Mouse (Mus musculus): ENCODE results near the gene Ppp1r16b. TPM values are rescaled to one million over a fixed set of nuclear protein-coding genes. Genes with fewer than 3 reads are reported as not detected.
"Not testable (repeated sequence)": the region's sequence is repeated elsewhere in the genome, so short reads cannot be mapped to it uniquely, and the experiment has no call there.

The Ppp1r16b gene
- total RNA-seq, 2 experiments from 2014 or later = 135 to 138 TPM

DNA sequence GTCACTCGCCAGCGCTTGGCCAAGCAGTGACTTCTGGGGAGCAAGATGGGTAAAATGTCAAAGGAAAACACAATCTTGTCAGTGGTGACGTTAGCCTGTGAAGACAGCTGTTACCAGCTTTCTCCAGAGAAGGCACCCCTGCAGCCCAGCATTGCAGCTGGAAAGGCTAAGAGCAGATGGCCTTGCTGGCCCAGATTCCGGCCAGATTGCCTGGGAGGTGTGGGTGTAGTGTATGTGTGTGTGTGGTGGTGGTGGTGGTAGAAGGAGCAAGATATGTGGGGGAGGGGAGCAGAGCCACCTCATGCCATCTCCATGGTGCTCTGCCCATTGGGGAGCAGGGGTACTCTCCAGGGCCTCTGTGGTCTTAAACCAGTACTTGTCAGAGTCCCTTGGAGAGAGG lies 67.9 kb downstream of the Ppp1r16b start:
- H3K4me3 ChIP-seq = no peak overlapping the region
- DNase-seq (ENCODE audit: extremely low spot score in 1 of 2, low spot score in 2 of 2) = no peak
- H3K27ac ChIP-seq = peak overlapping the region; percentile 81
- TF ChIP-seq CTCF (IDR thresholded peaks at IDR 0.05) = no peak
- intact Hi-C loops (cut with DNase I) = no loop called here

DNA sequence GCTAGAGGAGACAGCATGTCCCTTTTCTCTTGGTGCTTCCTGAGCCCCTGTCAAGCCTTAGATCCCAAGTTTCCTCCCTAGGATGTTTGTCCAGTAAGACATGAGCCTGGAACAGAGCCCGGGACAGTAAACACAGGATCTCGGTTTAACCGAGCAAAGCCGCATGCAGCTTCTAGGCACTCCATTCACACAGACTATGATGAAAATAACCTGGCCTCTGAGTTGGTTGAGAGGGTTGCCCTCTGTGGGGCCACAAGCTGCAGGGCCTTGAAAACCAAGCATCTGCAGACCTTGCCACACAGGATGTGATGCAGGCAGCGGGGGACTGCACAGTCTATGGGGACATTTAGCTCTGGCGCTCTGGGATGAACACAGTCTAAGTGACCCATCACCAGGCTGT lies 68.7 kb downstream of the Ppp1r16b start:
- TF ChIP-seq CTCF (IDR thresholded peaks at IDR 0.05) = no peak
- peak overlapping the region; percentile 81 for H3K27ac ChIP-seq
- intact Hi-C loops (cut with DNase I) = loop anchor here (2.0 kb wide), 1 partner anchor 45 kb away; no protein-coding TSS in a partner anchor
- no peak for DNase-seq (ENCODE audit: extremely low spot score in 1 of 2, low spot score in 2 of 2)
- H3K4me3 ChIP-seq = no peak overlapping the region

DNA sequence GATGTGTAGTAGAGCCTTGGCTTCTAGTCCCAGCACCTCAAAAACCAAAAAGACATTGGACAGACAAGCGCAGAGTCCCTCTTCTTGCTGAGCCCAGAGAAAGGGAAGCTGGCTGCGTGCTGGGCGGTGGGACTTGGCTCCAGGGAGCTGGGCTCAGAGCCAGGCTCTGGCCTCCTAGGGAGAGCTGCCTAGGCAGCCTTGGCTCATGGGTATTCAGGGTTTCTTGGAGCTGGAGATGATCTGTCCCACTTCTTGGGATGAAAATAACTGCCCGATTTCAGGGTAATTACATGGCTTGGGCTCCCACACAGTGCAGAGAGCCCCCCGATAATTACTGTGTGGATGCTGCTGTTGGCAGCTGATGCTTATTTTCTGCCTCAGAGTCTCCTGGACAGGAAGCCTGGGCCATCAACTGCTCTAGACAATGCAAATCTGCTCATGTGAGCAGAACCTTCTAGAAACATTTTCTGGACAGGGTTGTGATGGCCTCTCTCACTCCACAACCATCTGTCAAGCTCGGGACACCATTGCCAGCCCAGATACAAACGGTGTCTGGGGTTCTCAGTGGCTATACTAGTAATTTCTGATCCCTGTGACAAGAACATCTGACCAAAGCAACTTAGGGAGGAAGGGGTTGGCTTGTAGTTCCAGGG lies 69.4 kb downstream of the Ppp1r16b start:
- intact Hi-C loops (cut with DNase I) = loop anchor here (2.0 kb wide), 1 partner anchor 46 kb away; no protein-coding TSS in a partner anchor
- no peak overlapping the region for H3K4me3 ChIP-seq
- peak overlapping the region; percentile 81 for H3K27ac ChIP-seq
- TF ChIP-seq CTCF (IDR thresholded peaks at IDR 0.05) = no peak
- peak in 1 of 2 experiments; percentile 56 for DNase-seq (ENCODE audit: extremely low spot score in 1 of 2, low spot score in 2 of 2)

DNA sequence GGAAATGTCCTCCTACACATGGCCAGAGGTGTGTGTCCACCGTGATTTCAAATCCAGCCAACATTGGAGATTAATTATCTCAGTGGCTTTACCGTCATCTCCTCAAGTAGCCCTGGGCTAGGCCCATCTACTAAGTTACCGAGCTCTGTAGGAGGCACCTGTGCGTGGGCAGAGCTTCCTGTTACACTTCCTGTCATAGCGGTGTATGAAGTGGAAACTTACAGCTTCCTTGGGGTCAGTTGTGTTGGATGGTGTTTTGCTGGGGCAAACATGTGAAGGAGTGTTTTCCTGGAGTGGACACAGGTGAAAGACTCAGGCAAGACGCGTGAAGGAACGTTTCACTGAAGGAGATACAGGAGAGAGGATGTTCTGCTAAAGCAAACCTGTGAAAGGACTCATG lies 70.1 kb downstream of the Ppp1r16b start:
- no peak for DNase-seq (ENCODE audit: extremely low spot score in 1 of 2, low spot score in 2 of 2)
- peak overlapping the region; percentile 81; the same call in 1 of the 2 replicates for H3K27ac ChIP-seq
- intact Hi-C loops (cut with DNase I) = loop anchor here (2.0 kb wide), 1 partner anchor 47 kb away; no protein-coding TSS in a partner anchor
- TF ChIP-seq CTCF (IDR thresholded peaks at IDR 0.05) = no peak
- H3K4me3 ChIP-seq = no peak overlapping the region

DNA sequence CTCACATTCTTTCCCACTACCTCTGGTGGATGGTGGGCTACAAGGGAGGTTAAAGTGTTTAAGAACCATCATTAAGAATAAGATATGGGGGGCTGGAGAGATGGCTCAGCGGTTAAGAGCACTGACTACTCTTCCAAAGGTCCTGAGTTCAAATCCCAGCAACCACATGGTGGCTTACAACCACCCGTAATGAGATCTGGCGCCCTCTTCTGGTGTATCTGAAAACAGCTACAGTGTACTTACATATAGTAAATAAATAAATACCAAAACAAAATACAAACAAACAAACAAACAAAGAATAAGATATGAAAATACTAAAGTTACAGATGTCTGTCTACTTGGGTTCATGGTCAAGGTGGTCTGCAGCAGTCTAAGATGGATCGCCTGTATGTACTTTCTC lies 71.0 kb downstream of the Ppp1r16b start:
- H3K4me3 ChIP-seq; intact Hi-C loops (cut with DNase I); H3K27ac ChIP-seq; DNase-seq (ENCODE audit: extremely low spot score in 1 of 2, low spot score in 2 of 2): not testable (repeated sequence)
- peak; percentile 27 for TF ChIP-seq CTCF (IDR thresholded peaks at IDR 0.05)

DNA sequence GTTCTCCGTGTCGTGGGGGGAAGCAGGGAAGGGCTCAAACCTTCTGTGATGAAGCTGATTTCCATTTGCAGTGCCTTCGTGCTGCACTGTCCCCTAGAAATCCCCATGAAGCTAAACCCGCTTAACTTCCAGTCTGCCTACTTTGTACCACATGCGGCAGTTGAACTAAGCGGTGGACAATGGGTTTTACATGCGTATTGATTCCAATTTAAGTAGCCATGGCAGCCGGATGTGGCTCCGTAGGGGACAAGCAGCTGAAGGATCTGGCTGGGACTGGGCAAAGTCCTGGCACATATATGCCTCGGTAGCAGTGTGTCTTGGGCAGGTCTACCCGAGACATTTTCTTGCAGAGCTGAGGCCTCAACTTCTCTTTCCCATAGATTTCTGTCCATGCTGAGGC lies 73.4 kb downstream of the Ppp1r16b start:
- Histone ChIP-seq H3K4me3 (no peak overlapping the region), H3K27ac (peak overlapping the region; percentile 69)
- TF ChIP-seq CTCF (IDR thresholded peaks at IDR 0.05) = no peak
- intact Hi-C loops (cut with DNase I) = no loop called here
- DNase-seq (ENCODE audit: extremely low spot score in 1 of 2, low spot score in 2 of 2) = no peak

DNA sequence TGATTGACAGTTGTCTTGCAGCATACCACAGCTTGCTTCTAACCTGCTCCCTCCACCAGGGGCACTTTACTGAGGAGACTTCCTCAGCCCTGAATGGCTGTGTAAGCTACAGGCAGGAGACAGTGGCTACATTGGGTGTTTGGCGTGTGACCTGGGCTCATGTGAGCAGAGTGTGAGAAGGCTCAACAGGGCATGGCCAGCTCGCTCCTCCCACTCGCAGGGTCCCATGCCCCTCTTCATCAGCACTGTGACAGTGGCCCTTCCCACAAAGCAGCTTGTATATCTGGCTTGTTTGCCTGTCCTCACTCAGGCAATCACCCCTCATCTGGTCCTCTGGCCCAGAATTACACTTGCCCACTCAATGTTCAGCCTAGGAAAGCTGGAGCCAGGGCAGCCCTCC lies 73.9 kb downstream of the Ppp1r16b start:
- DNase-seq (ENCODE audit: extremely low spot score in 1 of 2, low spot score in 2 of 2) = no peak
- Histone ChIP-seq H3K27ac (peak overlapping the region; percentile 69), H3K4me3 (no peak overlapping the region)
- intact Hi-C loops (cut with DNase I) = no loop called here
- no peak for TF ChIP-seq CTCF (IDR thresholded peaks at IDR 0.05)

DNA sequence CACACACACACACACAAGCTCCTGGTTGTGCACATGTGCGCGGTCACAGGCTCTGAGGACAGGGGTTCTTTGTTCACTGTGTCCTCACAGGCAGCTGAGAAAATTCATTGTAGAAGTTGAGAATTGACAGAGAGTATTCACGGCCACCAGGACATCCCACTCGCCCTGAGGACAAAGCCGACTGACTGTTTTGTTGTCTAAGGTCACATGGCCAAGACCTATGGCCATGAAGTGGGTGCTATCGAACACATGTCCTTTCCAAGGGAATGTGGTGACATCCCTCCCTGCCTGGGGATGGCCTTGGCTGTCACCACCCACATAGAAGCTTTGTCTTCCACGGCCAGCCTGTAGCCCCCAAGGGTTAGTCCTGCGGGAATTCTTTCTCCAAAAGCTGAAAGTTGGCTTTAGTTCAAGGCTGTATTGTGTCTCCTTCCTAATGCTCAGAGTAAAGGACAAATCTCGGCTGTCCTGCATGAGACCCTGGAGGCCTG lies 75.9 kb downstream of the Ppp1r16b start:
- intact Hi-C loops (cut with DNase I) = loop anchor here (10.0 kb wide), 1 partner anchor 196 kb away; no protein-coding TSS in a partner anchor
- DNase-seq (ENCODE audit: extremely low spot score in 1 of 2, low spot score in 2 of 2) = no peak

DNA sequence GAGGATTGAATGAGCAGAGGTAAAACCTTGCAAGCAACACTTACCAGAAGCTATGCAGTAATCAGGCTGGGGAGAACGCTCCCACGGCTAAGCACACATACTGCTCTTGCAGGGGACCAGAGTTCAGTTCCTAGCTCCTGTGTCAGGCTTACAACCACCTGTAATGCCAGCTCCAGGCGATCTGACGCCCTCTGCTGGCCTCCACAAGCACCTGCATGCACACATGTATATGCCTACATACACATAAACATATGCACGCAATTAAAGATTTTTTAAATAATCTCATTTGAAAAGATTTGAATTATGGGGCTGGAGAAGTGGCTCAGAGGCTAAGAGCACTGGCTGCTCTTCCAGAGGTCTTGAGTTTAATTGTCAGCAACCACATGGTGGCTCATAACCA lies 77.2 kb downstream of the Ppp1r16b start:
- no peak for DNase-seq (ENCODE audit: extremely low spot score in 1 of 2, low spot score in 2 of 2)
- TF ChIP-seq CTCF (IDR thresholded peaks at IDR 0.05) = peak; percentile 31
- intact Hi-C loops (cut with DNase I) = loop anchor here (10.0 kb wide), 1 partner anchor 198 kb away; no protein-coding TSS in a partner anchor
- H3K27ac ChIP-seq = peak overlapping the region; percentile 71
- no peak overlapping the region for H3K4me3 ChIP-seq

More for the DNA sequence above, 75.9 kb downstream of the Ppp1r16b start:
- Histone ChIP-seq H3K27ac (peak overlapping the region; percentile 71), H3K4me3 (no peak overlapping the region)
- TF ChIP-seq CTCF (IDR thresholded peaks at IDR 0.05) = no peak

DNA sequence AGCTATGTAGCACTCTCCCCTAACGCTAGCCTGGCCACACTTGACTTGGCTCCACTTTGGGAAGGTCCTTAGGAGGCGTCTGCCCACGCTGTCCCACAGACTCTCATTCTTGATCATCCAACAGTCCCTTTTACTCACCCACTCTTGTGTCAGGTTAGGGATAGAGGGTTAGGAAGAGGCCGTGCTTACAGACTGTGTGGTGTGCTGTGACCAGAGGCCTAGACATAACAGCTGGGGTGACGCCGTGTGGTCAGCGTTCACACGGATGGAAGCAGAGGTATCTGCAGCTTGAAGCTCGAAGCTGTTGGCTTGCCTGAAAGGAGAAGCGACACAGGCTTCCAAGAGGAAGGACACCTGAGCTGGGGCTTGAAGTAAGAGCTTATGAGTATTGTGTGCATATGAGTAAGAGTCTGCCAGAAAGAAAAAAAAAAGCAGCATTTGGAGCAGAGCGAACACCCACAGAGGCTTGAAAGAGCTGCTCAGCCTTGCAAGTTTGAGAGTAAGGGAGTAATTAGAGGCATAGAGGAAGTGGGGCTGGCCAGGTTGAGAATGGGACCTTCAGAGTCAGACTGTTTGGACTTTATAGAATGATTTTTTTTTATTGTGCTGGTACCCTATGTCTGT lies 78.4 kb downstream of the Ppp1r16b start:
- Histone ChIP-seq H3K4me3 (no peak overlapping the region), H3K27ac (peak overlapping the region; percentile 76)
- intact Hi-C loops (cut with DNase I) = loop anchor here (10.0 kb wide), 1 partner anchor 199 kb away; no protein-coding TSS in a partner anchor
- no peak for TF ChIP-seq CTCF (IDR thresholded peaks at IDR 0.05)
- no peak for DNase-seq (ENCODE audit: extremely low spot score in 1 of 2, low spot score in 2 of 2)

DNA sequence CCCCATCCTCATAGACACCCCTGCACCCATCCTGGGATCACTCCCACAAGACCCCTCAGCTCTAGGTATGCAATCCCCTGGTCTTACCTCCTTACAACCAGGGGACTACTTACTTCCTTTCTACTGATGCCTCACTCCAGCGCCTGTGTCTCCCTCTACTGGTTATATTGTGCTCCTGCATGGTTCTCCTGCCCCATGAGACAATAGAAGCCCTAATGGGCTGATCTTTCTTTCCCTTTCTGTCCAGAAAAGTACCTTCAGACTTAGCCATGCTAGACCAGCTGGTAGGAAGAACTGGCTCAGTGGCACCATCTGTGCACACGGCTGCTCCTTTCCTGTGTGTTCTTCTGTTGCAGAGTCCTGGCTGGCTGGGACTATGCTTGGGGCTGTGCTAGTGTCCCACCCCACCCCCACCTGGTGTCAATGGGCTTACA lies 79.9 kb downstream of the Ppp1r16b start:
- DNase-seq (ENCODE audit: extremely low spot score in 1 of 2, low spot score in 2 of 2) = no peak
- H3K4me3 ChIP-seq = no peak overlapping the region
- TF ChIP-seq CTCF (IDR thresholded peaks at IDR 0.05) = peak; percentile 81
- H3K27ac ChIP-seq = peak overlapping the region; percentile 80; the same call in 1 of the 2 replicates
- intact Hi-C loops (cut with DNase I) = loop anchor here (1.0 to 10.0 kb wide), 3 partner anchors 78 to 200 kb away; no protein-coding TSS in a partner anchor

DNA sequence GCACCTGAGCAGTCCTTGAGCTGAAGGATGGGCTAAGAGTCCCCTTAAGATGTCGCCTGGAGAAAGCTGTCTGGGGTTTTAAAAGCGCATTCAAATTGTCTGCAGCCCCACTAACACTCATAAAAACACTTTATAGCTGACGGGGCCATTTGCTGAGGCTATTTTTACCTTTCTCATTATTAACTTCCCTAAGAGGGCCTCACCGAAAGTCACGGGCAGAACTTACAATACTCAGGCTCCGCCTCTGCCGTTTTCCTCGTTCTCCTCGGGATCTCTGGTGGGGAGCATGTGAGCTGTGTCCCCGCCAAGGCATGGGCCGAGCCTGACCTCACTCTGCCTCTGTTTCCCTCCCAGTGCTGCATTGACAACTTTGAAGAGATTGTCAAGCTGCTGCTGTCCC lies 81.0 kb downstream of the Ppp1r16b start:
- Histone ChIP-seq H3K4me3 (no peak overlapping the region), H3K27ac (no peak overlapping the region)
- intact Hi-C loops (cut with DNase I) = loop anchor here (10.0 kb wide), 1 partner anchor 201 kb away; no protein-coding TSS in a partner anchor
- no peak for TF ChIP-seq CTCF (IDR thresholded peaks at IDR 0.05)
- DNase-seq (ENCODE audit: extremely low spot score in 1 of 2, low spot score in 2 of 2) = no peak
